Mouse (Mus musculus): ENCODE results near the gene Acrbp. TPM values are rescaled to one million over a fixed set of nuclear protein-coding genes. Genes with fewer than 3 reads are reported as not detected.

The Acrbp gene
- polyA plus RNA-seq, 1 experiment: 5.1 TPM

DNA sequence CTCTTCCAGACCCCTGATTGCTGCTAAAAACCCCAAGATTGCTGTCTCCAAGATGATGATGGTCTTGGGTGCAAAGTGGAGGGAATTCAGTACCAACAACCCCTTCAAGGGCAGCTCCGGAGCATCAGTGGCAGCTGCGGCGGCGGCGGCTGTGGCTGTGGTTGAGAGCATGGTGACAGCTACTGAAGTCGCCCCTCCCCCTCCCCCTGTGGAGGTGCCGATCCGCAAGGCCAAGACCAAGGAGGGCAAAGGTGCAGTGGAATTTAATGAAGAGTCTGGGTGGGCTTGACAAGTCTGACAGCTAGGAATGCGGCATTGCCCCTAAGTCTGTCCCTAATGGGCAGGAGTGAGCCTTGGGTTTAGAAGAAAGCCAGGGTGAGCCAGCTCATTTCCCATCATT, 52.0 kb downstream of the Acrbp start:
- H3K4me3 ChIP-seq (ENCODE audit: insufficient read depth, low read depth, low read length): no peak overlapping the region
- H3K27ac ChIP-seq (replicated peaks; ENCODE audit: low read depth, low read length): no peak overlapping the region
- H3K4me1 ChIP-seq (ENCODE audit: control insufficient read depth, insufficient read depth, insufficient read length, low read length): peaks cover 19% of the 10 kb centered on the region

DNA sequence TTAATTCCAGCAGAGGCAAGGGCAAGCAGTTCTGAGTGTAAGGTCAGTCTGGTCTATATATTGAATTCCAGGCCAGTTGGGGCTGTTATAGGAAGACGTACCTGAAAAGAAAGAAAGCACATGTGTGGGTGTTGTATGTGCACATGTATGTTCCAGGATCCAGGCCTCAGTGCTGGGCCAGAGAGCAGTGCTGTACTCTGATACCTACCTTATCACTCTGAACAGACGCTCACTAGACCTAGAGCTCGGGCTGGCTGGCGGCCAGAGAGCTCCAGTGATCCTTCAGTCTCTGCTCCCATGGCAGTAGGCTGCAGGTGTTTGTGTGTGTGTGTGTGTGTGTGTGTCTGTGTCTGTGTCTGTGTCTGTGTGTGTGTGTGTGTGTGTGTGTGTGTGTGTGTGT, 54.7 kb downstream of the Acrbp start:
- Histone ChIP-seq H3K4me3 (ENCODE audit: insufficient read depth, low read depth, low read length) (no peak overlapping the region), H3K4me1 (ENCODE audit: control insufficient read depth, insufficient read depth, insufficient read length, low read length) (peaks cover 9% of the 10 kb centered on the region), H3K27ac (replicated peaks; ENCODE audit: low read depth, low read length) (no peak overlapping the region)

DNA sequence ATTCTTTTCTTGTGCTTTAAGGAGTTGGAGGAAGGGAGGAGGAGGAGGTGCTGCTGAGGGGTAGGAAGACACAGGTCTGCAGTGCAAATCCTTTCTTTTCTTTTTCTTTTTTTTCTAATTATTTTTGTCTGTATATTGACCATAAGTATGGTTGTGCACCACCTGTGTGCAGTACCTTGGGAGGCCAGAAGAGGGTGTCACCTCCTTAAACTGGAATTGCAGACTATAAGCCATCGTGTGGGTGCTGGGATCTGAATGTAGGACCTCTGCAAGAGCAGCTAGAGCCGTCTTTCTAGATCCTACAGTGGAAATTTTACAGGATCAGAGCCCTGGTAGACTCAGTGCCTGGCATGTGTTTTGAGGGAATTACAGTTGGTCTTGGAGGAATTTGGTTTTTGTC, 58.2 kb downstream of the Acrbp start:
- Histone ChIP-seq H3K4me1 (ENCODE audit: control insufficient read depth, insufficient read depth, insufficient read length, low read length) (no peaks in the 10 kb centered on the region), H3K27ac (replicated peaks; ENCODE audit: low read depth, low read length) (no peak overlapping the region), H3K4me3 (ENCODE audit: insufficient read depth, low read depth, low read length) (no peak overlapping the region)

DNA sequence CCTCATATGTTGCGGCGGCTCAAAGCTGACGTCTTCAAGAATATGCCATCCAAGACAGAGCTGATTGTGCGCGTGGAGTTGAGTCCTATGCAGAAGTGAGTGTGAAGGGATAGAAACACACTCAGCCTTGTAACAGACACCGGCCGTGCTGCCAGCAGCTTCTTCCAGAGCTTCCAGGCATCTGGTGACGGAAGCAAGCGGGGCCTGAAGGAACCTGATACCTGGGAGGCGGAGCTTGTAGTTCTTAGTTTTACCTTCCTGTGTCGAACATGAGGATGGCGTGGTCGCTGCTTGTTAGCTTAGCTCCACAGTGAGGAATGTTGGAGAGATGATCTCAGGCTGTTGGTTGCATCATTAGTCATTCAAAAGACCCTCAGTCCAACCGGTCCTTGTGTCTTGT, 59.9 kb downstream of the Acrbp start:
- no peak overlapping the region for H3K4me3 ChIP-seq (ENCODE audit: insufficient read depth, low read depth, low read length)
- H3K27ac ChIP-seq (replicated peaks; ENCODE audit: low read depth, low read length): no peak overlapping the region
- no peaks in the 10 kb centered on the region for H3K4me1 ChIP-seq (ENCODE audit: control insufficient read depth, insufficient read depth, insufficient read length, low read length)

DNA sequence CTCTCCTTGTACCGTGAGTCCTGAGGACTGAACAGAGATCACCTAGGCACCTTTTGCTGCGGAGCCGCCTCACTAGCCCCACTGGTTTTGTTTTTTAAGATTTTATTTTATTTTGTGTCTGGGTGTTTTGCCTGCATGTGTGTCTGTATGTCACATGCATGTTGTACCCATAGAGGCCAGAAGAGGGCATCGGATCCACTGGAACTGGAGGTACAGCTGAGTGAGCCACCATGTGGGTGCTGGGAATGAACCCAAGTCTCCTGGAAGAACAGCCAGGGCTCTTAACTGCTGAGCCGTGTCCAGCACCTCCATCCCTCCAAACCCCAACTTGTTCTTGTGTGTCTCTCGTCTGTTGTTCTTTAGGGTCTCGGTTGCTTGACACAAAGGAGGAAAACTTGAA, 61.4 kb downstream of the Acrbp start:
- Histone ChIP-seq H3K4me1 (ENCODE audit: control insufficient read depth, insufficient read depth, insufficient read length, low read length) (no peaks in the 10 kb centered on the region), H3K4me3 (ENCODE audit: insufficient read depth, low read depth, low read length) (no peak overlapping the region), H3K27ac (replicated peaks; ENCODE audit: low read depth, low read length) (no peak overlapping the region)

DNA sequence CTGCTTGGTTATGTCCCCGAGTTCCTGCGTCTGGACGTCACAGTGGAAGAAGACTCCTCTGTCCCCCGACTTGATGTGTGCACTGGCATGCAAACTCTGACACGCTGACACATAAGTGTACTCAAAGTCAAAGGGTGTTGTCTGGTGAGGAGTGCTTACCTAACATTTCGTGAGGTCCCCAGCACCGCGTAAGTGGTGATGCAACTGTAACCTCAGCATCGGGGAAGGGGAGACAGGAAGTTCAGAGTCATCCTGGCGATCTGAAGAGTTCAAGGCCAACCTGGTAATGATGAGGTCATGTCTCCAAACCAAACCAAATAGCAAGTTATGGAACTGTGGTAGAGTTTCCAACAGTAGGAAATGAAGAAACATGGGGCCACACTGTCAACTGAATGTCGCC, 63.1 kb downstream of the Acrbp start:
- H3K4me1 ChIP-seq (ENCODE audit: control insufficient read depth, insufficient read depth, insufficient read length, low read length): no peaks in the 10 kb centered on the region
- H3K4me3 ChIP-seq (ENCODE audit: insufficient read depth, low read depth, low read length): no peak overlapping the region
- H3K27ac ChIP-seq (replicated peaks; ENCODE audit: low read depth, low read length): no peak overlapping the region

Other genes starting within 250 kb of the Acrbp start
- gene Spsb2, start 241.0 kb upstream of the Acrbp start, polyA plus RNA-seq (2012; ENCODE audit: insufficient read depth, insufficient read length, missing spikeins): 5.1 and 7.3 TPM in 2 replicates
- 519 and 573 TPM in 2 replicates for gene Tpi1, start 235.4 kb upstream of the Acrbp start, polyA plus RNA-seq (2012; ENCODE audit: insufficient read depth, insufficient read length, missing spikeins)
- 35.8 and 39.4 TPM in 2 replicates for gene Usp5, start 220.2 kb upstream of the Acrbp start, polyA plus RNA-seq (2012; ENCODE audit: insufficient read depth, insufficient read length, missing spikeins)
- gene Cdca3, start 220.1 kb upstream of the Acrbp start, polyA plus RNA-seq (2012; ENCODE audit: insufficient read depth, insufficient read length, missing spikeins): 2.4 TPM in 1 of 2 replicates, not detected in the other
- gene Gnb3, start 209.4 kb upstream of the Acrbp start, polyA plus RNA-seq (2012; ENCODE audit: insufficient read depth, insufficient read length, missing spikeins): not detected in 2 replicates
- 2.7 and 3.8 TPM in 2 replicates for gene P3h3, start 191.9 kb upstream of the Acrbp start, polyA plus RNA-seq (2012; ENCODE audit: insufficient read depth, insufficient read length, missing spikeins)
- gene Gpr162, start 185.7 kb upstream of the Acrbp start, polyA plus RNA-seq (2012; ENCODE audit: insufficient read depth, insufficient read length, missing spikeins): 0.88 TPM in 1 of 2 replicates, not detected in the other
- not detected in 2 replicates for gene Cd4, start 161.5 kb upstream of the Acrbp start, polyA plus RNA-seq (2012; ENCODE audit: insufficient read depth, insufficient read length, missing spikeins)
- 12.2 and 15.1 TPM in 2 replicates for gene Lag3, start 138.0 kb upstream of the Acrbp start, polyA plus RNA-seq (2012; ENCODE audit: insufficient read depth, insufficient read length, missing spikeins)
- gene Ptms, start 129.6 kb upstream of the Acrbp start, polyA plus RNA-seq (2012; ENCODE audit: insufficient read depth, insufficient read length, missing spikeins): 949 and 1,236 TPM in 2 replicates
- gene Mlf2, start 118.3 kb upstream of the Acrbp start, polyA plus RNA-seq (2012; ENCODE audit: insufficient read depth, insufficient read length, missing spikeins): 238 and 301 TPM in 2 replicates
- gene Cops7a, start 84.2 kb upstream of the Acrbp start, polyA plus RNA-seq (2012; ENCODE audit: insufficient read depth, insufficient read length, missing spikeins): 74.8 and 85.4 TPM in 2 replicates
- 0.54 TPM in 1 of 2 replicates, not detected in the other for gene Pianp, start 53.0 kb upstream of the Acrbp start, polyA plus RNA-seq (2012; ENCODE audit: insufficient read depth, insufficient read length, missing spikeins)
- 19.9 and 25.6 TPM in 2 replicates for gene Zfp384, start 40.5 kb upstream of the Acrbp start, polyA plus RNA-seq (2012; ENCODE audit: insufficient read depth, insufficient read length, missing spikeins)
- 32.1 and 34.0 TPM in 2 replicates for gene Ing4, start 9.9 kb upstream of the Acrbp start, polyA plus RNA-seq (2012; ENCODE audit: insufficient read depth, insufficient read length, missing spikeins)
- not detected in 2 replicates for gene Lpar5, start 18.2 kb downstream of the Acrbp start, polyA plus RNA-seq (2012; ENCODE audit: insufficient read depth, insufficient read length, missing spikeins)
- gene Chd4, start 46.3 kb downstream of the Acrbp start, polyA plus RNA-seq (2012; ENCODE audit: insufficient read depth, insufficient read length, missing spikeins): 73.3 and 90.8 TPM in 2 replicates
- 10.0 and 16.0 TPM in 2 replicates for gene Nop2, start 82.2 kb downstream of the Acrbp start, polyA plus RNA-seq (2012; ENCODE audit: insufficient read depth, insufficient read length, missing spikeins)
- gene Iffo1, start 95.6 kb downstream of the Acrbp start, polyA plus RNA-seq (2012; ENCODE audit: insufficient read depth, insufficient read length, missing spikeins): 2.9 and 3.2 TPM in 2 replicates
- gene Gapdh, start 116.8 kb downstream of the Acrbp start, polyA plus RNA-seq (2012; ENCODE audit: insufficient read depth, insufficient read length, missing spikeins): 1,014 and 1,139 TPM in 2 replicates
- gene Ncapd2, start 142.0 kb downstream of the Acrbp start, polyA plus RNA-seq (2012; ENCODE audit: insufficient read depth, insufficient read length, missing spikeins): 7.5 and 9.2 TPM in 2 replicates
- gene Mrpl51, start 142.1 kb downstream of the Acrbp start, polyA plus RNA-seq (2012; ENCODE audit: insufficient read depth, insufficient read length, missing spikeins): 316 and 439 TPM in 2 replicates
- 5.4 and 7.7 TPM in 2 replicates for gene Vamp1, start 165.9 kb downstream of the Acrbp start, polyA plus RNA-seq (2012; ENCODE audit: insufficient read depth, insufficient read length, missing spikeins)
- gene Tapbpl, start 182.2 kb downstream of the Acrbp start, polyA plus RNA-seq (2012; ENCODE audit: insufficient read depth, insufficient read length, missing spikeins): 16.1 and 24.1 TPM in 2 replicates
- gene Cd27, start 187.3 kb downstream of the Acrbp start, polyA plus RNA-seq (2012; ENCODE audit: insufficient read depth, insufficient read length, missing spikeins): not detected in 2 replicates
- not detected in 2 replicates for gene Tuba3a, start 236.4 kb downstream of the Acrbp start, polyA plus RNA-seq (2012; ENCODE audit: insufficient read depth, insufficient read length, missing spikeins)

Measured in brown adipose tissue, adult 24 weeks (tissue).